10 mouse cellular contexts compared by ENCODE assay signal in the genomic region with DNA sequence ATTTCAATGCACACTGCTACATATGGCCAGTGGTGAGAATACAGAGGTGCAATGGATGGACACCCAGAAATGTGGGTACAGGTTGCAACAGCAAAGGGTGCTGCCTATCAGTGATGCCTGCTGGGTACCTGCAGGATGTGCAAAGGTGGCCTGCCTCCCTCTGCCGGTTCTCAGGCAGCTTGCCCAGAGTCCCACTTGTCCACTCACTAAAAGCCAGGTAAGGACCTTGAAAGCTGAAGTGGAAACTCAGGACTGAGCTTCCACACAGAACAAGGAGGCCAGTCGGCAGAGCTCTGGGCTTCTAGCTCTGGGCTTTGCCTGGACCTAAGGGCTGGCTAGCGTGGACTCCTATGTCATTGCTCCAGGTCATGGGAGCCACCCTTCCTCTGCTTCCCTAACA. TPM values are rescaled to one million over a fixed set of nuclear protein-coding genes. Genes with fewer than 3 reads are reported as not detected.
A peak's percentile ranks its signal among the peaks of the same experiment; 100 is the strongest.
DNase-seq lines count a peak whose midpoint lies in the region; ATAC-seq and TF ChIP-seq lines count a peak whose summit lies in the region.
"Had no signal": no experiment of that assay in that cellular context is flagged by ENCODE, and none has a peak within 500 bp of the region (broad histone marks: within the 10 kb centered on the region; RNA-seq: fewer than 3 reads in every experiment).

No protein-coding gene starts in this region.

- peaks cover 49% of the 10 kb centered on the region for H3K4me1 ChIP-seq in kidney, embryonic 14.5 days (ENCODE audit: control insufficient read depth, insufficient read depth, low read length)
- H3K4me1 ChIP-seq in embryonic fibroblast, embryonic 13.5 days (ENCODE audit: control insufficient read depth, insufficient read depth, low read length), result peaks cover 18% of the 10 kb centered on the region
- peaks cover 77% of the 10 kb centered on the region for H3K4me1 ChIP-seq in hindbrain, embryonic 15.5 days (replicated peaks)
- peaks cover 65% of the 10 kb centered on the region for H3K4me1 ChIP-seq in midbrain, embryonic 14.5 days (ENCODE audit: control insufficient read depth, insufficient read depth, low read length)

- H3K9me3 ChIP-seq in kidney, embryonic 14.5 days (ENCODE audit: control insufficient read depth, low read length), result no peaks in the 10 kb centered on the region
- no peaks in the 10 kb centered on the region for H3K9me3 ChIP-seq in hindbrain, embryonic 15.5 days
- no peaks in the 10 kb centered on the region for H3K9me3 ChIP-seq in midbrain, embryonic 14.5 days (ENCODE audit: control insufficient read depth, low read length)

- no peak for ATAC-seq in kidney, embryonic 14.5 days (ENCODE audit: low FRiP score, low TSS enrichment)
- no peak for ATAC-seq in hindbrain, embryonic 15.5 days (ENCODE audit: low FRiP score, low read depth)
- no peak for ATAC-seq in midbrain, embryonic 14.5 days (ENCODE audit: low FRiP score, low TSS enrichment)

- no peak for TF ChIP-seq CTCF in embryonic fibroblast, embryonic 13.5 days (IDR thresholded peaks at IDR 0.05; ENCODE audit: borderline replicate concordance, insufficient read depth, low read length)

- H3K4me3 ChIP-seq in kidney, embryonic 14.5 days (ENCODE audit: low read length), result no peak overlapping the region
- H3K4me3 ChIP-seq in embryonic fibroblast, embryonic 13.5 days (ENCODE audit: insufficient read depth, low read length), result no peak overlapping the region
- no peak overlapping the region for H3K4me3 ChIP-seq in hindbrain, embryonic 15.5 days
- H3K4me3 ChIP-seq in midbrain, embryonic 14.5 days (replicated peaks; ENCODE audit: low read depth, low read length), result no peak overlapping the region
- H3K4me3 ChIP-seq: erythroblast, embryonic 14.5 days had no signal

- 43% methylated on average over 3 of the region's 3 CpGs for WGBS in kidney, embryonic 14.5 days
- 41% methylated on average over 3 of the region's 3 CpGs for WGBS in hindbrain, embryonic 15.5 days
- 30% methylated on average over 3 of the region's 3 CpGs for WGBS in midbrain, embryonic 14.5 days

- H3K36me3 ChIP-seq in kidney, embryonic 14.5 days (ENCODE audit: control insufficient read depth, insufficient read depth, low read length), result no peaks in the 10 kb centered on the region
- no peaks in the 10 kb centered on the region for H3K36me3 ChIP-seq in hindbrain, embryonic 15.5 days
- no peaks in the 10 kb centered on the region for H3K36me3 ChIP-seq in midbrain, embryonic 14.5 days (ENCODE audit: control insufficient read depth, insufficient read depth, low read length)

- H3K9ac ChIP-seq in kidney, embryonic 14.5 days (ENCODE audit: low read depth, low read length), result no peak overlapping the region
- H3K9ac ChIP-seq in hindbrain, embryonic 15.5 days, result no peak overlapping the region
- peak overlapping the region; percentile 14; the same call in 1 of the 2 replicates for H3K9ac ChIP-seq in midbrain, embryonic 14.5 days (replicated peaks; ENCODE audit: low read length)

- no peak for TF ChIP-seq POLR2A in embryonic fibroblast, embryonic 13.5 days (IDR thresholded peaks at IDR 0.05; ENCODE audit: low read depth, low read length)

- peaks cover 59% of the 10 kb centered on the region for H3K27me3 ChIP-seq in kidney, embryonic 14.5 days (ENCODE audit: control insufficient read depth, insufficient read depth, low read length)
- peaks cover 11% of the 10 kb centered on the region for H3K27me3 ChIP-seq in hindbrain, embryonic 15.5 days
- H3K27me3 ChIP-seq in midbrain, embryonic 14.5 days (ENCODE audit: control insufficient read depth, insufficient read depth, low read length), result peaks cover 28% of the 10 kb centered on the region; the same call in 1 of the 2 replicates

- H3K27ac ChIP-seq in kidney, embryonic 14.5 days (ENCODE audit: low read depth, low read length), result peak overlapping the region; percentile 85; the same call in 1 of the 2 replicates
- peak overlapping the region; percentile 97 for H3K27ac ChIP-seq in embryonic fibroblast, embryonic 13.5 days (ENCODE audit: insufficient read depth, low read length)
- H3K27ac ChIP-seq in hindbrain, embryonic 15.5 days (replicated peaks), result peak overlapping the region; percentile 84
- H3K27ac ChIP-seq in midbrain, embryonic 14.5 days (replicated peaks; ENCODE audit: low read depth, low read length), result peak overlapping the region; percentile 81

- no peak for DNase-seq in kidney, postnatal 10 days
- no peak for DNase-seq in midbrain, embryonic 14.5 days
- no peak for DNase-seq in T-cell, adult 2 months (ENCODE audit: low spot score)
- no peak for DNase-seq in c-Kit-positive CD71-positive TER-119-positive erythroid progenitor cells, embryonic 14.5 days (ENCODE audit: low spot score)
- DNase-seq in right cerebral cortex, postnatal 14 days, result no peak
- DNase-seq: thymus, postnatal 36 days had no signal

- H3K4me2 ChIP-seq in kidney, embryonic 14.5 days (replicated peaks; ENCODE audit: low read depth, low read length), result no peak overlapping the region
- H3K4me2 ChIP-seq in hindbrain, embryonic 15.5 days, result no peak overlapping the region
- H3K4me2 ChIP-seq in midbrain, embryonic 14.5 days (ENCODE audit: low read length), result 0 out of 2 replicates have a peak overlapping the region, but pooled peaks have one; percentile 13

RNA-seq across cellular contexts. Expression of a gene that starts 10.1 kb away (rescaled TPM):
- 6.3 and 8.9 TPM in 2 replicates for polyA plus RNA-seq in kidney, embryonic 14.5 days (2014; fragmentation: Nextera tagmentation; extraction: Ambion mirVana)
- not detected in 2 replicates for polyA plus RNA-seq in embryonic fibroblast, embryonic 13.5 days (2011; ENCODE audit: insufficient read length, low read depth, missing spikeins)
- 3.1 and 3.6 TPM in 2 replicates for polyA plus RNA-seq in hindbrain, embryonic 15.5 days (2015; fragmentation: Nextera tagmentation; extraction: Ambion mirVana)
- 1.5 and 3.8 TPM in 2 replicates for polyA plus RNA-seq in midbrain, embryonic 14.5 days (2014; fragmentation: Nextera tagmentation; extraction: Ambion mirVana)

RNA-seq across cellular contexts. Expression of a gene that starts 11.5 kb away (rescaled TPM):
- 1.7 and 2.8 TPM in 2 replicates for polyA plus RNA-seq in kidney, embryonic 14.5 days (2014; fragmentation: Nextera tagmentation; extraction: Ambion mirVana)
- 0.74 TPM in 1 of 2 replicates, not detected in the other for polyA plus RNA-seq in embryonic fibroblast, embryonic 13.5 days (2011; ENCODE audit: insufficient read length, low read depth, missing spikeins)
- 1.2 and 1.7 TPM in 2 replicates for polyA plus RNA-seq in hindbrain, embryonic 15.5 days (2015; fragmentation: Nextera tagmentation; extraction: Ambion mirVana)
- polyA plus RNA-seq in midbrain, embryonic 14.5 days (2014; fragmentation: Nextera tagmentation; extraction: Ambion mirVana), result 0.67 and 0.91 TPM in 2 replicates

RNA-seq across cellular contexts. Expression of a gene that starts 23.6 kb away (rescaled TPM):
- polyA plus RNA-seq in kidney, embryonic 14.5 days (2014; fragmentation: Nextera tagmentation; extraction: Ambion mirVana), result 28.1 and 33.1 TPM in 2 replicates
- 47.2 and 54.9 TPM in 2 replicates for polyA plus RNA-seq in embryonic fibroblast, embryonic 13.5 days (2011; ENCODE audit: insufficient read length, low read depth, missing spikeins)
- polyA plus RNA-seq in hindbrain, embryonic 15.5 days (2015; fragmentation: Nextera tagmentation; extraction: Ambion mirVana), result 13.6 and 16.1 TPM in 2 replicates
- polyA plus RNA-seq in midbrain, embryonic 14.5 days (2014; fragmentation: Nextera tagmentation; extraction: Ambion mirVana), result 19.1 and 20.2 TPM in 2 replicates

RNA-seq across cellular contexts. Expression of a gene that starts 25.2 kb away (rescaled TPM):
- 65.4 and 82.3 TPM in 2 replicates for polyA plus RNA-seq in kidney, embryonic 14.5 days (2014; fragmentation: Nextera tagmentation; extraction: Ambion mirVana)
- polyA plus RNA-seq in embryonic fibroblast, embryonic 13.5 days (2011; ENCODE audit: insufficient read length, low read depth, missing spikeins), result 80.2 and 86.7 TPM in 2 replicates
- polyA plus RNA-seq in hindbrain, embryonic 15.5 days (2015; fragmentation: Nextera tagmentation; extraction: Ambion mirVana), result 62.5 and 65.9 TPM in 2 replicates
- 56.9 and 59.6 TPM in 2 replicates for polyA plus RNA-seq in midbrain, embryonic 14.5 days (2014; fragmentation: Nextera tagmentation; extraction: Ambion mirVana)

RNA-seq across cellular contexts. Expression of a gene that starts 48.7 kb away (rescaled TPM):
- 81.9 and 88.9 TPM in 2 replicates for polyA plus RNA-seq in kidney, embryonic 14.5 days (2014; fragmentation: Nextera tagmentation; extraction: Ambion mirVana)
- 38.2 and 38.6 TPM in 2 replicates for polyA plus RNA-seq in embryonic fibroblast, embryonic 13.5 days (2011; ENCODE audit: insufficient read length, low read depth, missing spikeins)
- 18.8 and 24.5 TPM in 2 replicates for polyA plus RNA-seq in hindbrain, embryonic 15.5 days (2015; fragmentation: Nextera tagmentation; extraction: Ambion mirVana)
- polyA plus RNA-seq in midbrain, embryonic 14.5 days (2014; fragmentation: Nextera tagmentation; extraction: Ambion mirVana), result 15.5 and 16.0 TPM in 2 replicates
